Mouse (Mus musculus) layer of hippocampus, postnatal 36 days (tissue): Measurements from ENCODE around the gene Rsad1. TPM values are rescaled to one million over a fixed set of nuclear protein-coding genes. Genes with fewer than 3 reads are reported as not detected.

Source experiments
- DNase-seq, 2 experiments: peaks; one replicate each; pipeline ENCODE4 v3.0.0; 2022
- total RNA-seq, 2 experiments: library from RNA; stranded (reverse); gene quantifications; 2 replicates each; pipeline ENCODE4 v1.2.3; 2021

Rsad1 gene
- total RNA-seq, 2 experiments from 2014 or later = 9.0 to 9.8 TPM

- peak in 1 of 2 experiments; percentile 52 for DNase-seq
These were observed 57.9 kb downstream of the Rsad1 start for GRCm38 (mm10) chr11:94491035-94491748.

Other genes with a start within 250 kb of the Rsad1 start
- gene Luc7l3, start 227.3 kb downstream of the Rsad1 start, total RNA-seq = 100 to 1,000 TPM; 120 to 123 TPM
- gene Ankrd40, start 221.3 kb downstream of the Rsad1 start, total RNA-seq = 100 to 1,000 TPM; 127 to 131 TPM
- 1 to 10 TPM; 2.2 to 2.9 TPM for gene Abcc3, start 156.3 kb downstream of the Rsad1 start, total RNA-seq
- 10 to 100 TPM; 65.7 to 81.0 TPM for gene Cacna1g, start 75.1 kb downstream of the Rsad1 start, total RNA-seq
- gene Spata20, start 63.1 kb downstream of the Rsad1 start, total RNA-seq = under 1 TPM in 1 of 2 experiments, not detected in 1; 0.45 TPM
- gene Epn3, start 49.3 kb downstream of the Rsad1 start, total RNA-seq = 1 to 10 TPM; 1.4 to 1.8 TPM
- gene Mycbpap, start 27.5 kb downstream of the Rsad1 start, total RNA-seq = 1 to 10 TPM; 2.8 to 3.6 TPM
- gene Chad, start 15.8 kb upstream of the Rsad1 start, total RNA-seq = under 1 TPM; 0.27 to 0.53 TPM
- gene Acsf2, start 52.6 kb upstream of the Rsad1 start, total RNA-seq = 10 to 100 TPM; 15.1 to 17.1 TPM
- 10 to 100 TPM; 78.7 to 81.1 TPM for gene Lrrc59, start 80.5 kb upstream of the Rsad1 start, total RNA-seq
- gene Mrpl27, start 104.5 kb upstream of the Rsad1 start, total RNA-seq = 10 to 100 TPM; 67.1 to 68.9 TPM
- not detected for gene Eme1, start 104.7 kb upstream of the Rsad1 start, total RNA-seq
- gene Xylt2, start 128.3 kb upstream of the Rsad1 start, total RNA-seq = 10 to 100 TPM; 23.0 to 26.1 TPM
- not detected for gene Gm11541, start 155.2 kb upstream of the Rsad1 start, total RNA-seq
- under 1 TPM in 1 of 2 experiments, not detected in 1; 0.53 TPM for gene Cdc34b, start 192.5 kb upstream of the Rsad1 start, total RNA-seq
- gene Tmem92, start 233.4 kb upstream of the Rsad1 start, total RNA-seq = not detected